24 mouse cellular contexts compared by ENCODE assay signal in the genomic region with DNA sequence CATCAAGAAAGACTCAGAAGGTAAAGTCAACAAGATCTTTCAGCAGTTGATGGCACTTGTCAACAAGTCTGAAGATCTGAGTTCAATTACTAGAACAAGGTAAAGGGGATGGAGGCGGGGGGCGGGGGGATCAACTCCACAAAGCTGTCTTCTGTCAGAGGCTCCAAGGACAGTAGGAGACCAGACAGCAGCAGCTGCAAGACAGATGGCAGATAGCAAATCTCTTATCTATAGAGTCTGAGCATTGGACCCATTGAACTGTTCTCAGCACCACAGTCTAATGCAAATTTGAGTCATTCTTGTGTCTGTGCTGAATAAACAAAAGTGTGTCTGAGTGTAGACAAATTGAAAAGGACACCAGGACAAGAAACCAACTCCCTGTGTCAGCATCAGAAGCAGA.
"Had no signal": no experiment of that assay in that cellular context is flagged by ENCODE, and none has a peak within 500 bp of the region (broad histone marks: within the 10 kb centered on the region; RNA-seq: fewer than 3 reads in every experiment).

No protein-coding gene starts in this region.

- H3K9ac ChIP-seq: hindbrain, embryonic 12.5 days; hindbrain, embryonic 14.5 days; limb, embryonic 12.5 days; liver, embryonic 13.5 days; liver, embryonic 15.5 days had no signal

- H3K27ac ChIP-seq: heart, adult 2 months; hindbrain, embryonic 10.5 days; hindbrain, embryonic 12.5 days; hindbrain, embryonic 14.5 days; layer of hippocampus, adult 2 months; left cerebral cortex, adult 2 months; limb, embryonic 10.5 days; limb, embryonic 12.5 days; liver, embryonic 13.5 days; liver, embryonic 15.5 days had no signal

- H3K36me3 ChIP-seq: hindbrain, embryonic 10.5 days; hindbrain, embryonic 12.5 days; limb, embryonic 10.5 days; limb, embryonic 12.5 days; liver, embryonic 13.5 days; liver, embryonic 15.5 days had no signal

- H3K4me2 ChIP-seq: heart, embryonic 11.5 days; hindbrain, embryonic 12.5 days; hindbrain, embryonic 14.5 days; limb, embryonic 12.5 days; liver, embryonic 11.5 days; liver, embryonic 13.5 days; liver, embryonic 15.5 days had no signal

- DNase-seq: gastrocnemius, postnatal 14 days; gastrocnemius, postnatal 36 days; heart, adult 2 months; heart, postnatal 10 days; heart, postnatal 4 days; kidney, adult 11 months; kidney, adult 2 months; kidney, postnatal 10 days; kidney, postnatal 25 days; kidney, postnatal 4 days; liver; liver, embryonic 13.5 days had no signal

- H3K4me1 ChIP-seq: hindbrain, embryonic 10.5 days; hindbrain, embryonic 12.5 days; limb, embryonic 10.5 days; limb, embryonic 12.5 days; liver, embryonic 13.5 days; liver, embryonic 15.5 days had no signal

- H3K27me3 ChIP-seq: hindbrain, embryonic 12.5 days; limb, embryonic 12.5 days; liver, embryonic 13.5 days; liver, embryonic 15.5 days had no signal

- H3K9me3 ChIP-seq: hindbrain, embryonic 10.5 days; hindbrain, embryonic 12.5 days; limb, embryonic 10.5 days; limb, embryonic 12.5 days; liver, embryonic 13.5 days; liver, embryonic 15.5 days had no signal

- ATAC-seq: hindbrain, embryonic 16.5 days; intestine, embryonic 16.5 days had no signal

- H3K4me3 ChIP-seq: heart, adult 2 months; hindbrain, embryonic 10.5 days; hindbrain, embryonic 12.5 days; layer of hippocampus, adult 2 months; left cerebral cortex, adult 2 months; limb, embryonic 10.5 days; limb, embryonic 12.5 days; liver, embryonic 13.5 days; liver, embryonic 15.5 days had no signal
